Mouse (Mus musculus) natural killer cell, adult 2 months (primary cell): ENCODE measurements around the gene Tcp1.
A peak's percentile ranks its signal among the peaks of the same experiment; 100 is the strongest.
"Not testable (repeated sequence)": the region's sequence is repeated elsewhere in the genome, so short reads cannot be mapped to it uniquely, and the experiment has no call there.

Source experiments
- DNase-seq, 2 experiments: peaks; one replicate each; pipeline ENCODE4 v3.0.0; 2022; ENCODE audit warnings: low spot score in 2 of 2

The Tcp1 gene

DNA sequence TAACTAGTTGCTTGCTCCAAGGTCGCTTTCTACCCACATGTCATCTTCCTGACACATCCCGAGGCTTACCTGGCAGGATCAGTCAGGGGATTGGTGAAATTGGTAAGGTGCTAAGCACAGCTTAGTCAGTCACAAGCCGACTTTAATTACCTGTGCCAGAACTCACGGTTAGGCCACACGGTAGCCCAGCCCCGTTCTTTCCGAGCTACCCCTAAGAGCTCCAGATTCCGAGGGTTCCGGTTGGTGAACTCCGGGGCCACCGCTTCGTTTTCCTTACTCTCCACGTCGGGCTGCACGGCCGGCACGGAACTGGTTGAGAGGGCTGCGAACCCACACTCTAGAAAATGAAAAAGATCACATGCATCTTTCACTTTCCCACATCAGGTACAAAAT is at the start of gene Tcp1:
Gene Tcp1 (plus strand): TSS at position 214 of the 393 bp plus-strand sequence.
- peak in 1 of 2 experiments; percentile 1 for DNase-seq

DNA sequence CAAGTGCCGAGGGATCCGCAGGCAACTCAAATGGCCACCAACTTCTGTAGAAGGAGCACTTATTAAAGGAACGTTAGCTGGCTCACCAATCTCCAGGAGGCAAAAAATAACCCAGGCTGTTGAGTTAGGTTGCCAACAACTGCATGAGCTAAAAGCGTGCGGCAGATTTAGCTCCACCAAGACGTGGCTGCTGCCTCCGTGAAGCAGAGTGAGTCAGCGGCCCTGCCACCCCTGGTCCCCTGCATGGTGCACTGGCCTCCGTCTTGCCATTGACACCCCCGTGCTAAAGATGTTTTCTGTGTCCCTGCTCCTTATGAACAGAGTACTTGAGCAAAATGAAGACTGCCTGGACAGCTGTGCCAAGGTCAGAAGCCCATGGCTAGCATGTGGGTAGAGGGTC is 48.6 kb upstream of the Tcp1 start:
- DNase-seq = no peak

DNA sequence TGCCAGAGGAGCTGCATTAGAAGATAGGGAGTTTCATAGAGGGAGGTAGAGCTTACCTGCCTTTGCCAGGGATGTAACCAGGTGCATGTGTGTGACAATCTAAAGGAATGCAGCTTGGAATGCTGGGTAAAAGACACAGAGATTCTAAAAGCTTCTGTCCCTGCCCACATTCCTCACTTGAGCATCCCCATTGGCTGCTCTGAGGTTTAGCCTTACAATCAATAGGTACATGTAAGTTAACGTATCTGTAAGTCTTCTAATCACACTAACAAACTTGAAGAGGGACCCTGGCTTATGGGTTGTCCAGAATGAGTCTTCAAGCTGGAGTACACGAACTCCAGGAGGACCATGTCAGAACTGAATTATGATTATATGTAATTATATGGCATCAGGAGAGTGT is 47.5 kb upstream of the Tcp1 start, which contains the start of gene Mas1:
Gene Mas1 (minus strand): TSS at position 101 of the 400 bp plus-strand sequence.
- DNase-seq = no peak

DNA sequence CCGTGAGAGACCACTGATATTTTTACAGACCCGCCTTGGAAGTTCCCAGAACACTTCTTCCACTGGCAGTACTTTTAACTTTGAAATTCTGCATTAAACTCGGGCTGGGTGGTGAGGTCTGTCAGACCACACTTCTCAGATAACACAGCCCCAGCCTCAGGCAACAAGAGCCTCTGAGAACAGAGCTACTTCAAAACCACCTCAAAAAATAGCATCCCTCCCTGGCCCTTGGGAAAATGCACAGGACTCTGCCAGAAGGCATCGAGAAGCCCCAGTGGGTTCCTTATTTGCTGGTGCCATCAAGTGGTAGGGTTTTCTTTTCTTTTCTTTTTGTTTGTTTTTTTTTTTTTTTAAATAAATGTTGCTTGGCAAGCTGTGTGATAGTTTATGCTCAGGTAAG is 46.9 kb upstream of the Tcp1 start:
- no peak for DNase-seq

DNA sequence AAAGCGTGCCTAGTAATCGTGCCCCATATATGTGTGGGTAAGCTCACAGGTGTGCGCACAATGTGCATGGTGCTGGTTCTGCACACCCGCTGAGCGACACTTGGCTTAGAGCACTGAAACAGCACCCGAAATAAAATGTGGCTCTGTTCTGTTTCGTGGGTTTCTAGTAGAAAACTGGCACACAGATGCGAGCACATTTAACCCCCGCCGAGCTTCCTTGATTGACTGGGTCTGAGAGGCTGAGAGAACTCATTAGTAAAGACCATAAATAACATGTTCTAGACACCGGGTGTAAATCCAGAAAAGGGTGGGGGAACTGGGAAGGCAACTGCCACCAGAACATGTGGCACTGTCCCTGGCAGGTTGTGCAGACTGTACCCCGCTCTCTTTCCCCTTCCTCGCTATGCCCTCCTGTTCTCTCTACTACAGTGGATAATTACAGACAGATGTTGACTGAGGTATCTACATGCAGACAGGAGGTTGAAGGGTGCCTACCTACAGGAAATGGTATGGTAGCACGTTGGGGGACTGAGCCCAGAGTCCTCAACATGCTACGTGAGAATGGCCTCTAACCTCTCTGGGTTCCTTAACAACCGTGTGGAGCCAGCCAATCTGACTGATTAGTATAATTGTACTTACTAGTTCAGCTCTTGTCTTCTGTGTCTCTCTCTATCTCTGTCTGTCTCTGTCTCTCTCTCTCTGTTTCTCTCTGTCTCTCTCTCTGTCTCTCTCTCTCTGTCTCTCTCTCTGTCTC is 43.0 kb upstream of the Tcp1 start:
- no peak for DNase-seq

DNA sequence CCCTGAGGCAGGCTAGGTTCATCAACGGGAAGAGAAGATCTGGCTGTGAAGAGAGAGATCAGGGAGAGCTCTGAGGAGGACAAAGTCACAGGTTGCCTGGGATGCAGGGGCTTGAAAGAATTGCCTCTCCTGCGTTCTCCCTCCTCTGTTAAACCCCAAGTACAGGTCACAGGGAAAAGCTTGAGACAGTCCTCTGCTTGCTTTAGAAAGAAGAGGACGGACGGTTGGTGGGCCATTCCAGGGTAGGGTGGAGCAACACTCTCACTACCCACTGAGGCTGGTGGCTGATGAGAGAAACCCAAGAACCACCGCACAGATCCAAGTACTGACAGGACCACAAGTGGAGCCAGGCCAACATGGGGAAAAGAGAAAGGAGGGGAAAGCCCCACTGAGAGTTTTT is 39.8 kb upstream of the Tcp1 start, which contains the start of gene Mrgprh:
Gene Mrgprh (plus strand): TSS at position 301 of the 400 bp plus-strand sequence.
- no peak for DNase-seq

DNA sequence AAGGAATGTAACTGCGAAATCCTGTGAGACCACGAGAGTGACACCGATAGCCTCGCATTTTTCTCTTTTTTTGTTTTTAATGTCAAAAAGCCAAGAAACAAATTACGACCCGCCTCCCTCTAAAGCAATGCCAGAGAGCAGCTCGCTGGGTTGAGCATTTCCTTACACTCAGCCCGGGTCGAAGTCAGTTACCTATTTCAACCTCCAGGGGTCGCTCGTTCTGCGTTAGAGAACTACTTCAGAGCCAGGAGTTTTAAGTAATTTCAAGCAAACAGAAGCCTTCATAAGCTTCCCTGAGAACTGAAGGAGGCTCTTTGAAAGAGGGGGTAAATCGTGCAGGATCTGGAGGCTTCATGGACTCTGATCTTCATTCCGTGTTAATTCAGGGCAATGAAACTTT is 35.3 kb upstream of the Tcp1 start:
- peak; percentile 66 to 76 for DNase-seq

DNA sequence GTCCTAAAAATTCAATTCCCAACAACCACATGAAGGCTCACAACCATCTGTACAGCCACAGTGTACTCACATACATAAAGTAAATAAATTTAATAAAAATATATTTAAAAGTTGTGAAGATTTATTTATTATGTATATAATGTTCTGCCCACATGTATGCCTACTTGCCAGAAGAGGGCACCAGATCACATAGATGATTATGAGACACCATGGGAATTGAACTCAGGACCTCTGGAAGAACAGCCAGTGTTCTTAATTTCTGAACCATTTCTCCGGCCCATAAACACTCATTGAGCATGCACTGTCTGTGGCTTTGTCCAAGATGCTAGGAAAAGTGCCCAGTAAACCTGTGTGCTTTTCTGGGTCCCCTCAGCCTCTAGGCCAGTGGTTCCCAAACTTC is 34.3 kb upstream of the Tcp1 start:
- no peak for DNase-seq

DNA sequence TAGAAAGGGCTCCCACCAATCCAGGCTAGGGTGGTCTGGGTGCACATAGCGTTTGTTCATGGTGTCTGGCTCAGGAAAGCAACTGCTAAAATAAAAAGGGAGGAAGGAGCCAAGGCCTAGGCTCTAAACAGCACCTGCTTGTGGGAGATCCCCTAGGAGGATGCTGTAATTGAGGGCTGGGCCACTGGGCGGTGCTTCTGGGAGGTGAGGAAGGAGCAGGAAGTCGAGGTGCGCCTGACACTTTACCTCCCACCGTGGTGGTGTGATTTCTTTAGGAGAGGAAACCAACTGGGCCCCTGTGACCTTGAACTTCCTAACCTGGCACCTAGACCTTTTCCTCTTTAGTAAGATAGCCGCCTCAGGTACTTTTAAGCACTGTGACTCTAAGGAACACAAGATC is 28.9 kb upstream of the Tcp1 start:
- DNase-seq = no peak

DNA sequence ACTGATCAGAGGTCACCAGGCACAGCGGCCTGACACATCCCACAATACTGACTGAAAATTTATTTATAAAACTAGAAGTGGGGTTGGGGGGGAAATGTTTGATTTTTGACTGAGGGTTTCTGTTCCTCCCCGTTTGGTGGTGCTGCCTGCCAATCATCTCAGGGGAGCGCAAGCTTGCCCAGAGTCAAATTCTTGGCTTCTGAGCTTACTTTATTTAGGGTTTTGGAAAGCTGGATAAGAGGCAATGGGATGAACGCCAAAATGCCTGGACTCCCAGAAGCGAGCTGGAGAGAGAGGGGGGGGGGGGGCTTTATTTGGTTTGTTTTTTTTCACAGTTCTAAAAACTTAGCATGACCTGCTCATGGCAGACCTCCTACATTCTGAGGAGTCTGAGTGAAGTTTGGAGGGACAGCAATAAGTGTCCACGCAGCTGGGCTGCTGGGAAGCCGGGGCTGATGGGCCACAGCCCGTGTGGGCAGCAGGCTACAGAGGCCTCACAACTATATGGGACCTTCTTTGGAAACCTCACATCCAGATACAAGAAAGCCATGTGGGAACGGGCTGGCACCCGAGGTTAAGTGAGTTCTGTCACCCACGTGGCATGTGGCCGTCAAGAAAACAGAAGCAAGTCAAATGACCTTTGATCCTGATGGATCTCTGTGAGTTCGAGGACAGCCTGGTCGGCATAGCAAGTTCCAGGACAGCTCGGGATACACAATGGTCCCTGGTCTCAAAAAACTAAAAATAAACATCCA is 28.3 kb upstream of the Tcp1 start:
- no peak for DNase-seq

DNA sequence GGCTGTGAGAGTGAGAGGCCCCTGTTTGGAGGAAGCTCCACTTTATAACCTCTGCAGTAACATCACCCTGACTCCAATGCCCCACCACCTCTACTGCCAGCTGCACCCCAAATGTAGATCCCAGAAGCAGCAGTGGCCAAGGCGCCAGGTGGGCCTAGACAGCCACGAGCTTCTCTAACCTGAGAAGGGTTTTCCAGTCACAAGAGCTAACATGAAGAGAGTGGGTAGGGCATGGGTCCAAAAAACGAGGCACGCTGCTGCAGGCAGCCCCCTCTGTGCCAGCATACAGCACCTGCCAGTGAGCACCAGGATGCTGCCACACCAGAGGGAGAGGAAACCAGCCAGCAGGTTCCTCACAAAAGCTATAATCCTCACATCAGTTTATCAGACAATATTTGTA is 24.4 kb upstream of the Tcp1 start:
- no peak for DNase-seq

DNA sequence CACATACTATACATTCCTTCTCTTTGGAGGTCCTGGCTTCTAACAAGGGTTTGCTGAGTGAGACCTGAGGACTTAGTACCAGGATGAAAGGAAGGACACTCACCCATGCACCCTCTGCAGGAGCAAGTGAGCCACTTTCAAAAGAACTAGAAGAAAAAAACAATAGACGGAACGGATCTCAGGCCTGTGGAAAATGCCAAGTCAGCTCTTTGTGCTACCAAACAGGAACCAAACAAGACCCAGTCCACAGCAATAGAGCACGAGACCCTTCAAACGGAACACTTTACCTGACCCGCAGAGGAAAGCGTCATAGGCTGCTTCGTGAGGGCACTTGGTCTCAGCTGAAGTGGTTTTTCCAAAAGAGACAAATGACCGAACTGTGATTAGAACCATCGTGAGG is 23.5 kb upstream of the Tcp1 start:
- no peak for DNase-seq

DNA sequence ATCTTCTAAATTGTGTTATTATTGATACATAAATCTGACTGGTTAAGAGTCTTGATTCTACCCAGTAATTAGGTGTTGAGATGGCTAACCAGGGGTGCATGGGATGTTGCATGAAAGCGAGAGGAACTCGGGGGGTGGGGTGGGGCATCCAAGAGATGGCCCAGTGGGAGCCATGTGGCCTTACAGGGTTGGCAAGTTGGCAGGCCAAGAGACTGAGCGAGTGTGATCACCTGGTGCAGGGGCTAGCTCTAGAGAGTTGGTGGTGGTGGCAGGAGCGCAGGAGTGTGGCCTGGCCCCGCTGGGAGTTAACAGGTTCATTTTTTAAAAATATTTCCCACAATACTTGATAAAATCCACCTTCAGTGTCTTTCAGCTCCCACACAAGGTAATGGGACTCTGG is 17.8 kb upstream of the Tcp1 start:
- no peak for DNase-seq

DNA sequence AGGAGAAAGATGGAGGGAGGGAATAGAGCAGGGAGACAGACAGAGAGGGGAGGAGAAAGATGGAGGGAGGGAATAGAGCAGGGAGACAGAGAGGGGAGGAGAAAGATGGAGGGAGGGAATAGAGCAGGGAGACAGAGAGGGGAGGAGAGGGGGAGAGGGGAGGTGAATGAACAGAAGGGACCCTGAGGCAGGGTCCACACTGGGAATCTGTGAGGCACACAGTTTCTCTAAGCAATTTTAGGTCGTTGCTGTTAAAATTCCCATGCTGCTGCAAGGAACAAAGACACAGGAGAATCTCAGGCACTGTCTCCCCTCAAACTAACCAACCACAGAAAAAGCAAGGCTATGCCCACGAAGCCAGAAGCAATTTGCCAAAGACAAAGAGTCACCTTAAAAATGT is 16.9 kb upstream of the Tcp1 start:
- not testable (repeated sequence) for DNase-seq

DNA sequence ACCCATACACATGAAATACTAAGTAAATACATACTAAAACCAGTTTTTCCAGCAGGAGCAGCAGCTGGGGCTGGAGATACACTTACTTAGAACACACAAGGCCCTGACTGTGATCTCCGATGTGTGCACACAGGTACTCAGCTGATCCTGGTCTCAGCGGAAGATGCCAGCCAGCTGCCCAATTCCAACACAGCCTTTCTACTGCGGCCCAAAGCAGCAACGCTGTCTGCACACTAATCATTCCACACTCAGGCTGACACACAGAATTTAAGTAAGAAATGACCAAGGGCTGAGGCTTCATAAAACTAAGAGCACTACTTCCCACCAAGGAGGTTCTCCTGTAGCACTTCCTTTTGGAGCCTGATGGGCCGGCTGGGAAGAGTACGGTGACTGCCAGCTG is 13.2 kb upstream of the Tcp1 start:
- no peak for DNase-seq

DNA sequence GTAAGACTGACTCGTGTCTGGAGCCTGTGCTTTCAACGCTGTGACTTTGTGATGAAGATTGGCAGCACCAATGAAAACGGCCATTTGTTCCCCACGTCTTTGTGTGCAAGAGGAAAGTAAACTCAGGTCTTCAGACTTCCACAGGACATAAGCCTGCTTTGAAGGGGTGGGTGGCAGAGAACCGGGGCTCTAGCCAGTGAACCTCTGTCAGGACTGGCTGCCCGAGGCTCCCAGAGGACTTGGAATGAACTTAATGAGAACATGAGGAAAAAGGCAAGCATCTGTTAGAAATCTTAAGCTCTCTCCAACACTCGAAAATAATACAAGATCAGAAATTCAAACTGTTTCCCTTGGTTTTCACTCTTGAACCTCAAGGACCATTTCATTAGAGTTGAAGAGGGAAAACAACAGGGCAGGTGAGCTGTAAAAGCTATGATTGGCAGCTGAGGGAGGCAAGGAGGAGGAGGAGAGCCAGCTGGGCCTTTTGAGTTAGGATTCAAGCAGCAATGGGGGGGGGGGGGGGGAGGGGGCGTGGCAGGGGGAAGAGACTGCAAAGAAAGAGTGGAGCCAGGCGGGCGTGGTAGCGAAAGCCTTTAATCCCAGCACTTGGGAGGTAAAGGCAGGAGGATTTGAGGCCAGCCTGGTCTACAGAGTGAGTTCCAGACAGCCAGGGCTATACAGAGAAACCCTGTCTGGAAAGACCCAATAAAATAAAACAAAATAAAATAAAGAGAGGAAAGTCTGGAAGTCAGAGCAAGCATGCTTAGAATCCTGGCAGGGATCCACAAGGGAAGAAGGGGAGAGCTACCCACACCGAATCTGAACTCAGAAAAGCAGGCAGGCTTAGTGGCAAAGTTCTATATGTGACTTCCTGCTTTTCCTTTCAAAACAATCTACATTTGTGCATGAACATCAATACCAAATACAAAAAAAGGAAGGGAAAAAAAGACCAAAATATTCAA is 11.8 kb upstream of the Tcp1 start:
- DNase-seq = no peak

DNA sequence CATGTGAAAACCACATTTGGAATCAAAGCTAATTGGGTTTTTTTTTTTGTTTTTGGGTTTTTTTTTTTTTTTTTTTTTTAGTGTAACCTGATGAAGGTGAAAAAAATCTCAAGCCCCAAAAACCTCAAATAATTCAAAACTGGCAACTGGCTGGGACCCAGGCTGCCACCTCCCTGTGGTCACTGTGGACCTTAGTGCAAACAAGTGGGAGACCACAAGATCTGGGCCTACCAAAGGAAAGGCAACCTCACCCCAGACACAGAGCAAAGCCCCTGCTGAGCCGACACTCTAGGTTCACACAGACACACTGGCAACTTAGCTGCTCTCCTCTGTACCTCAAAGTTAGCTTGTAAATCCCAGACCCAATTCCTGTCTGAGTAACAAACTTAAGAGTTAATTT is 11.2 kb upstream of the Tcp1 start:
- peak in 1 of 2 experiments; percentile 4 for DNase-seq

DNA sequence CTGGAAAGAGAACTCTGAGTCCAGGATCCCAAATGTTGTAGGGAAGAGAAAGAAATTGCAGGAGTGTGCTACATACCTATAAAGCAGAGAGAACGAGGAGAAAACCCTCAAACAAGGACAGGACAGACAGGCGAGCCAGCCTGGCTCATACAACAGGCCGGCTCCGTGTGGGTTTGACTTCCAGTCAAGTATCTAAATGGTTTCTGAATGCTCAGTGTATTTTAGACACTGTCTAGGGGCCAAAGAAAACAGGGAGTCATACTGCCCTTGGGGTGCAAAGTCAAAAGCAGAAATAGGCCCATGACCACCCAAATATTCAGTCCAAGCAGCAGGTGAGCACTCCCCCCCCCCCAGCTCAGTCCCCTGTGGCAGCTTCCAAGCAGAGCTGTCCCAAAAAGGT is 9.7 kb upstream of the Tcp1 start:
- no peak for DNase-seq

DNA sequence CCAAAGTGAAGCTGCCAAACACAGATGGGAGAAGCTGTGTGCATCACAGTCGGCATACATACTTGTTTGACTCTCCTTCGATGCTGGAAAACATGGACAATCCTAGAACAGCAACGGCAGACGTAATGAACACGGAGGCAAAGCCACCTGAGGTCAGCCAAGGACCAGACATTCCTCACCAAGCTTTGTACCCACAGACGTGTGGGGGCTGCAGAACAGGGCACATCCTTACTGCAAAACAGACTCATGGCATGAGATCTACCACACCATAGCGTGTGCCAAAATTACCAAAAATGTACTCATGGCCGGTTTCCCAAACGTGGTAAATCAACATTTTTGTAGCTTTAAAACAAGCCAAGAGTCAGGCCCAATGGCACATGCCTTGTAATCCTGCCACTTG is 9.1 kb upstream of the Tcp1 start:
- no peak for DNase-seq

DNA sequence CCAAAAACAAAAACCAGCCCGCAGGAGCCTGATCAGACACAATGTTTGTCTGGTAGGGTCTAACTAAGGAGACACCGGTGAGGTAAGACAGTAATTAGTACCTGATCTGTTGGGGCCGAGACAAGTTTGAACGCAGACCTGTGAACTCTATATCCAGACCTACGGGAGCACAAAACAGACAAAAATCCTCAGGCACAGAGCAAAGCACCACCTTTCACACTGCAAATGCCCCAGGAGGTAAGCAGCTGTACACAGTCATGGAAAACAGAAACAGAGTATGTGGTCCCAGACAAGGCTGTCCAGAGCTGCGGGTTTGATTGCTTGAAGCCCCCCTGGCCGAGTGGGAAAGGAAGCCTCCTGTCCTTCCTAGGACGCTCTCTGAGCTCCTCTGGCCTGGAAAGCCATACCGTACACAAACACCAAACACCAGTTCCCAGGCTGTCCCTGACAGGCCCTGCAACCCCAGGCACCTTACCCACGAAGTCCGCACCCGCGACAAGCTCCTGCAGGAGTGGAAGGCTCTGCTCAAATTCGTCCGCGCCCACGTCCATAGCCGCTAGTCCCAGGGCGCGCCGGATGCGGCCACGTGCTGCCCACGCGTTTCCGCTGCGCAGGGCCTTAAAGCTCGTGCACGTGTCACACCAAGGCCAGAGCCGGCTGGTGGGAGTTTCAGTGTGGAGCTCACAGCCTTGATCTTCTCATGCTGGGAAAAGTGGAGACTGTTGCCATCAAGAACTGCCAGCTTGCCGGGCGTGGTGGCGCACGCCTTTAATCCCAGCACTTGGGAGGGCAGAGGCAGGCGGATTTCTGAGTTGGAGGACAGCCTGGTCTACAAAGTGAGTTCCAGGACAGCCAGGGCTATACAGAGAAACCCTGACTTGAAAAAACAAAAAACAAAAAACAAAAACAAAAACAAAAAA is 5.9 kb upstream of the Tcp1 start, which contains the start of gene Pnldc1:
Gene Pnldc1 (minus strand): TSS at position 870 of the 920 bp plus-strand sequence.
- DNase-seq = no peak

DNA sequence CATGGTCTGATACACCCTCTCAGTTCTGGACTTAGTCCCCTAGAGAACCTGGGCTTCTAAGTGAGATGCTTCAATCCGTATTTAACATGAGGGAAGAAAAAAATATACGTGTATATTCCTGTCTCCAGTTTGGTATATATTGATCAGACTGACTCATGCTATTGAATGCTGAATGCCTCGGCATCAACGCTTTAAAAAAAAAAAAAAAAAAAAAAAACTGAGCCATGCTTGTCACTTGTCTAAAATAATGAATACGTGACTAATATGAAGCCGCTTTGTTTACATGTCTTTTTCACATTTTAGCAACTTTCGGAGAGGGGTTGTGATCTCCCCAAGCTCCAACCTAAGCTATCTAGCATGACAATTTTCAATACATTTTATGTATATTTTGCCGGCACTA is 5.1 kb upstream of the Tcp1 start:
- DNase-seq = no peak
